Mouse (Mus musculus): ENCODE results near the gene Bpifb9b. TPM values are rescaled to one million over a fixed set of nuclear protein-coding genes. Genes with fewer than 3 reads are reported as not detected.
"Not testable (repeated sequence)": the region's sequence is repeated elsewhere in the genome, so short reads cannot be mapped to it uniquely, and the experiment has no call there.

Gene Bpifb9b
- polyA plus RNA-seq, 1 experiment from 2014 or later, result not detected

GRCm38 (mm10) chr2:154348152-154348551 is 41.1 kb downstream of the Bpifb9b start:
- Histone ChIP-seq H3K4me3 (no peak overlapping the region), H3K27ac (no peak overlapping the region), H3K36me3 (peaks cover 74% of the 10 kb centered on the region), H3K4me1 (no peaks in the 10 kb centered on the region), H3K9me3 (no peaks in the 10 kb centered on the region), H3K27me3 (ENCODE audit: insufficient read depth, poor library complexity, severe bottlenecking) (no peaks in the 10 kb centered on the region)
- DNase-seq (ENCODE audit: low spot score), result no peak
- WGBS, result 92% methylated on average over 3 of the region's 3 CpGs

DNA sequence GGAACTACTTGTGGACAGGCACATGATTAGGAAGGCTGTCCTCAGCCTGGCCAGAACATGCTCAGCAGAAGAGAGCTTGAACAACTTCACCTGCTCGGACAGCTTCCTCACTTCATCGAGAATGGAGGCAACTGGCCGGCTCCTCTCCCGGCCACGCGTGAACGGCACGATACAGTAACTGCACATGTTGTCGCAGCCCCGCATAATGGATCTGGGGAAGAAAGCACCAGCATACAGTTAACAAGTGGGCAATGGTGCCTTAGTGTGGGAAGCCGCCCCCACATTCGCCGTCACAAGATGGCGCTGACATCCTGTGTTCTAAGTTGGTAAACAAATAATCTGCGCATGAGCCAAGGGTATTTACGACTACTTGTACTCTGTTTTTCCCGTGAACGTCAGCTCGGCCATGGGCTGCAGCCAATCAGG is 47.0 kb downstream of the Bpifb9b start:
- H3K4me3 ChIP-seq, result peak overlapping the region; percentile 46
- H3K27ac ChIP-seq, result peak overlapping the region; percentile 72; the same call in 1 of the 2 replicates
- not testable (repeated sequence) for H3K9me3 ChIP-seq; H3K27me3 ChIP-seq (ENCODE audit: insufficient read depth, poor library complexity, severe bottlenecking); DNase-seq (ENCODE audit: low spot score); H3K4me1 ChIP-seq
- 55% methylated on average over 16 of the region's 19 CpGs for WGBS
- H3K36me3 ChIP-seq, result peaks cover 33% of the 10 kb centered on the region

- Histone ChIP-seq H3K27me3 (ENCODE audit: insufficient read depth, poor library complexity, severe bottlenecking) (no peaks in the 10 kb centered on the region), H3K27ac (no peak overlapping the region), H3K36me3 (peaks cover 52% of the 10 kb centered on the region), H3K9me3 (no peaks in the 10 kb centered on the region), H3K4me1 (no peaks in the 10 kb centered on the region), H3K4me3 (no peak overlapping the region)
- WGBS, result 91% methylated on average over 1 of the region's 1 CpGs
- DNase-seq (ENCODE audit: low spot score), result no peak
Measured at GRCm38 (mm10) chr2:154367510-154367909, 60.5 kb downstream of the Bpifb9b start.

Other genes starting within 250 kb of the Bpifb9b start
- gene Bpifa3, start 176.9 kb upstream of the Bpifb9b start, polyA plus RNA-seq (2016; fragmentation: Nextera tagmentation; extraction: Ambion mirVana), result not detected in 2 replicates
- gene Bpifa1, start 164.3 kb upstream of the Bpifb9b start, polyA plus RNA-seq (2016; fragmentation: Nextera tagmentation; extraction: Ambion mirVana), result not detected in 2 replicates
- gene Bpifa5, start 144.6 kb upstream of the Bpifb9b start, polyA plus RNA-seq (2016; fragmentation: Nextera tagmentation; extraction: Ambion mirVana), result not detected in 2 replicates
- gene Bpifb1, start 116.4 kb upstream of the Bpifb9b start, polyA plus RNA-seq (2016; fragmentation: Nextera tagmentation; extraction: Ambion mirVana), result 0.39 TPM in 1 of 2 replicates, not detected in the other
- gene Bpifb5, start 83.5 kb upstream of the Bpifb9b start, polyA plus RNA-seq (2016; fragmentation: Nextera tagmentation; extraction: Ambion mirVana), result 0.48 and 0.51 TPM in 2 replicates
- gene Bpifb9a, start 49.4 kb upstream of the Bpifb9b start, polyA plus RNA-seq (2016; fragmentation: Nextera tagmentation; extraction: Ambion mirVana), result 0.07 TPM in 1 of 2 replicates, not detected in the other
- 15.7 and 18.7 TPM in 2 replicates for gene Cdk5rap1, start 65.8 kb downstream of the Bpifb9b start, polyA plus RNA-seq (2016; fragmentation: Nextera tagmentation; extraction: Ambion mirVana)
- 28.1 and 42.0 TPM in 2 replicates for gene Snta1, start 100.9 kb downstream of the Bpifb9b start, polyA plus RNA-seq (2016; fragmentation: Nextera tagmentation; extraction: Ambion mirVana)
- gene Cbfa2t2, start 129.3 kb downstream of the Bpifb9b start, polyA plus RNA-seq (2016; fragmentation: Nextera tagmentation; extraction: Ambion mirVana), result 37.3 and 44.6 TPM in 2 replicates
- 1.2 and 1.5 TPM in 2 replicates for gene 1700003F12Rik, start 239.9 kb downstream of the Bpifb9b start, polyA plus RNA-seq (2016; fragmentation: Nextera tagmentation; extraction: Ambion mirVana)
- 0.31 and 0.43 TPM in 2 replicates for gene Actl10, start 244.5 kb downstream of the Bpifb9b start, polyA plus RNA-seq (2016; fragmentation: Nextera tagmentation; extraction: Ambion mirVana)